Comparison of ENCODE assay signal across 12 mouse cellular contexts in the genomic region with DNA sequence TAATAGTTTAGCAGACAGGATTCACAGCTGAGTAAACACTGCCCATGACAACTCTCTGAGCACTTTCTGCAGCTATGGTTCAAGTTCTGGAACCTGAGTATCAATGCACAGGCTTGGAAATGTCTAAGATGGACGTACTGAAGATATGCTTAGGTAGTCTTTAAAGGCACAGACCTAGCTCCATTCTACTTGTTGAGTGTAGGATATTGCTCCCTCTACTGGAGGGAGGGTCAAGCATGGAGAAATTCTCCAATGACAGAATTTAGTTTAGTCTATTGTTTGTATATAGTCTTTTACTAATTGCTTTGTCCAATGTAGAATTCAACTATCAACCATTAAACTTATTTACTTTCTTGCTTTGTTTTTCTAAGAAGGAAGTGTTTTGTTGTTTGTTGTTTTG.
DNase-seq lines count a peak whose midpoint lies in the region; ATAC-seq and TF ChIP-seq lines count a peak whose summit lies in the region.
"Had no signal": no experiment of that assay in that cellular context is flagged by ENCODE, and none has a peak within 500 bp of the region (broad histone marks: within the 10 kb centered on the region; RNA-seq: fewer than 3 reads in every experiment).

No protein-coding gene starts in this region.

- no peak for TF ChIP-seq EP300 in liver, embryonic 14.5 days (IDR thresholded peaks at IDR 0.05; ENCODE audit: low read depth)

- no peak overlapping the region for H3K27ac ChIP-seq in liver, embryonic 14.5 days
- H3K27ac ChIP-seq: stomach, embryonic 15.5 days had no signal

- no peaks in the 10 kb centered on the region for H3K27me3 ChIP-seq in liver, embryonic 14.5 days (ENCODE audit: control insufficient read depth, insufficient read depth, low read length)
- H3K27me3 ChIP-seq: stomach, embryonic 15.5 days had no signal

- DNase-seq in adrenal gland, postnatal 14 days, result peak; percentile 43
- DNase-seq in adrenal gland, adult 8-10 months, result no peak
- DNase-seq in liver, embryonic 14.5 days (ENCODE audit: low read depth in 3 of 3, low spot score in 3 of 3), result no peak
- no peak for DNase-seq in liver
- DNase-seq in spleen, adult 12 weeks (ENCODE audit: low spot score), result no peak
- no peak for DNase-seq in cerebellum, postnatal 14 days
- DNase-seq: cerebellum, adult 2 months; gastrocnemius, postnatal 14 days; layer of hippocampus, postnatal 36 days had no signal

- no peak overlapping the region for H3K4me2 ChIP-seq in liver, embryonic 14.5 days (ENCODE audit: low read depth)
- H3K4me2 ChIP-seq: stomach, embryonic 15.5 days had no signal

- H3K9ac ChIP-seq in liver, embryonic 14.5 days (replicated peaks), result no peak overlapping the region
- H3K9ac ChIP-seq: stomach, embryonic 15.5 days had no signal

- no peak overlapping the region for H3K4me3 ChIP-seq in liver, embryonic 14.5 days (ENCODE audit: insufficient read depth in 1 of 2, low read depth in 2 of 2, low read length in 2 of 2)
- H3K4me3 ChIP-seq: stomach, embryonic 15.5 days had no signal

- H3K9me3 ChIP-seq in liver, embryonic 14.5 days (ENCODE audit: control insufficient read depth, low read length), result no peaks in the 10 kb centered on the region
- H3K9me3 ChIP-seq: stomach, embryonic 15.5 days had no signal

- peaks cover 3 to 8% of the 10 kb centered on the region in 2 experiments for H3K4me1 ChIP-seq in liver, embryonic 14.5 days (replicated peaks; ENCODE audit: control insufficient read depth in 2 of 2, insufficient read depth in 2 of 2, low read length in 1 of 2)
- H3K4me1 ChIP-seq: stomach, embryonic 15.5 days had no signal

- peak; percentile 47; the same call in 1 of the 2 replicates for TF ChIP-seq CTCF in liver, embryonic 14.5 days (IDR thresholded peaks at IDR 0.05; ENCODE audit: low read depth)

- H3K36me3 ChIP-seq in liver, embryonic 14.5 days (replicated peaks; ENCODE audit: control insufficient read depth, insufficient read depth, low read depth), result no peaks in the 10 kb centered on the region

- no peak for ATAC-seq in liver, embryonic 14.5 days (ENCODE audit: insufficient read depth)
- ATAC-seq in activated CD4-positive, CD25-positive, alpha-beta regulatory T cell, adult 4 months, result peak; percentile 88
- peak; percentile 63 for ATAC-seq in megakaryocyte, adult 5-6 weeks (ENCODE audit: poor library complexity, severe bottlenecking)

- 26% methylated on average over 1 of the region's 1 CpGs for WGBS in liver, embryonic 14.5 days (ENCODE audit: insufficient replicate concordance)
